Mouse (Mus musculus) stomach, postnatal 0 days (tissue): ENCODE measurements around the gene Gna12.

Experiments
- CTCF ChIP-seq: IDR thresholded peaks from 2 replicates; pipeline ENCODE4 v1.5.1; 2016; ENCODE audit warnings: antibody characterized with exemption, low read depth, mild to moderate bottlenecking, moderate library complexity
- EP300 ChIP-seq: optimal IDR thresholded peaks from 2 replicates; pipeline ENCODE3; 2016; ENCODE audit warnings: antibody characterized with exemption

GRCm38 (mm10) chr5:140811390-140811789, 18.8 kb downstream of the Gna12 start:
- TF ChIP-seq CTCF (no peak), EP300 (no peak)
